Mouse (Mus musculus): ENCODE results near the gene Srbd1. TPM values are rescaled to one million over a fixed set of nuclear protein-coding genes. Genes with fewer than 3 reads are reported as not detected.
A peak's percentile ranks its signal among the peaks of the same experiment; 100 is the strongest.

Gene Srbd1
- polyA plus RNA-seq, 1 experiment: 6.1 TPM

- Histone ChIP-seq H3ac (ENCODE audit: control insufficient read depth, insufficient read length) (no peak overlapping the region), H3K4me3 (no peak overlapping the region), H3K79me2 (ENCODE audit: control insufficient read depth, insufficient read depth) (no peaks in the 10 kb centered on the region), H3K4me2 (ENCODE audit: low read depth) (no peak overlapping the region), H3K36me3 (ENCODE audit: control insufficient read depth, insufficient read depth) (no peaks in the 10 kb centered on the region), H3K27me3 (ENCODE audit: control insufficient read depth, insufficient read depth, insufficient read length) (no peaks in the 10 kb centered on the region)
- TF ChIP-seq MAX (IDR thresholded peaks at IDR 0.05; ENCODE audit: low read depth) (no peak), POLR2A (IDR thresholded peaks at IDR 0.05; ENCODE audit: insufficient read length, low read depth) (no peak), TCF3 (IDR thresholded peaks at IDR 0.05; ENCODE audit: insufficient read length, low read depth) (no peak), TCF12 (IDR thresholded peaks at IDR 0.05; ENCODE audit: insufficient read depth, poor library complexity, severe bottlenecking) (no peak), USF1 (IDR thresholded peaks at IDR 0.05; ENCODE audit: low read depth) (no peak), REST (IDR thresholded peaks at IDR 0.05; ENCODE audit: insufficient read depth, insufficient read length) (no peak), MYOG (IDR thresholded peaks at IDR 0.05; ENCODE audit: control insufficient read depth in 1 of 3, insufficient read depth in 1 of 3, insufficient read length in 2 of 3, low read depth in 2 of 3) (no peak), SRF (IDR thresholded peaks at IDR 0.05; ENCODE audit: control insufficient read depth, insufficient read length, low read depth) (no peak)
These were observed 4.8 kb upstream of the Srbd1 start for GRCm38 (mm10) chr17:86149726-86150125.

- H3ac ChIP-seq (ENCODE audit: control insufficient read depth, insufficient read length): peak overlapping the region; percentile 37
- H3K4me3 ChIP-seq: peak overlapping the region; percentile 83
- peak overlapping the region; percentile 86 for H3K4me2 ChIP-seq (ENCODE audit: low read depth)
- TF ChIP-seq USF1 (IDR thresholded peaks at IDR 0.05; ENCODE audit: low read depth): no peak
- TF ChIP-seq POLR2A (IDR thresholded peaks at IDR 0.05; ENCODE audit: insufficient read length, low read depth): no peak
- TF ChIP-seq MYOD1 (IDR thresholded peaks at IDR 0.05; ENCODE audit: control insufficient read depth in 1 of 3, insufficient read length in 2 of 3, low read depth in 2 of 3): no peak
- no peak for TF ChIP-seq POLR2AphosphoS2 (IDR thresholded peaks at IDR 0.05; ENCODE audit: insufficient read length, low read depth)
- TF ChIP-seq TCF3 (IDR thresholded peaks at IDR 0.05; ENCODE audit: insufficient read length, low read depth): no peak
- TF ChIP-seq E2F4 (IDR thresholded peaks at IDR 0.05; ENCODE audit: insufficient read depth): no peak
- TF ChIP-seq REST (IDR thresholded peaks at IDR 0.05; ENCODE audit: insufficient read depth, insufficient read length): no peak
- no peak for TF ChIP-seq SRF (IDR thresholded peaks at IDR 0.05; ENCODE audit: control insufficient read depth, insufficient read length, low read depth)
- no peak for TF ChIP-seq CEBPB (IDR thresholded peaks at IDR 0.05; ENCODE audit: insufficient read depth, poor library complexity, severe bottlenecking)
- no peak for TF ChIP-seq TCF12 (IDR thresholded peaks at IDR 0.05; ENCODE audit: insufficient read depth, poor library complexity, severe bottlenecking)
- TF ChIP-seq MAX (IDR thresholded peaks at IDR 0.05; ENCODE audit: low read depth): no peak
- no peak for TF ChIP-seq MYOG (IDR thresholded peaks at IDR 0.05; ENCODE audit: control insufficient read depth in 1 of 3, insufficient read depth in 1 of 3, insufficient read length in 2 of 3, low read depth in 2 of 3)
- peaks cover 12% of the 10 kb centered on the region for H3K36me3 ChIP-seq (ENCODE audit: control insufficient read depth, insufficient read depth)
- H3K79me2 ChIP-seq (ENCODE audit: control insufficient read depth, insufficient read depth): peaks cover 20% of the 10 kb centered on the region
- H3K27me3 ChIP-seq (ENCODE audit: control insufficient read depth, insufficient read depth, insufficient read length): no peaks in the 10 kb centered on the region
These were observed 367 bp downstream of the Srbd1 start for GRCm38 (mm10) chr17:86144537-86145078.

- H3K79me2 ChIP-seq (ENCODE audit: control insufficient read depth, insufficient read depth): no peaks in the 10 kb centered on the region
- H3K36me3 ChIP-seq (ENCODE audit: control insufficient read depth, insufficient read depth): peaks cover 17% of the 10 kb centered on the region
- H3K4me2 ChIP-seq (ENCODE audit: low read depth): no peak overlapping the region
- no peak overlapping the region for H3ac ChIP-seq (ENCODE audit: control insufficient read depth, insufficient read length)
- H3K27me3 ChIP-seq (ENCODE audit: control insufficient read depth, insufficient read depth, insufficient read length): no peaks in the 10 kb centered on the region
- TF ChIP-seq CEBPB (IDR thresholded peaks at IDR 0.05; ENCODE audit: insufficient read depth, poor library complexity, severe bottlenecking) (no peak), E2F4 (IDR thresholded peaks at IDR 0.05; ENCODE audit: insufficient read depth) (no peak), MAX (IDR thresholded peaks at IDR 0.05; ENCODE audit: low read depth) (no peak), USF1 (IDR thresholded peaks at IDR 0.05; ENCODE audit: low read depth) (no peak), REST (IDR thresholded peaks at IDR 0.05; ENCODE audit: insufficient read depth, insufficient read length) (no peak), TCF12 (IDR thresholded peaks at IDR 0.05; ENCODE audit: insufficient read depth, poor library complexity, severe bottlenecking) (no peak), TCF3 (IDR thresholded peaks at IDR 0.05; ENCODE audit: insufficient read length, low read depth) (no peak)
- H3K4me3 ChIP-seq: no peak overlapping the region
These were observed 9.1 kb downstream of the Srbd1 start for GRCm38 (mm10) chr17:86135835-86136234.

- Histone ChIP-seq H3ac (ENCODE audit: control insufficient read depth, insufficient read length) (no peak overlapping the region), H3K4me2 (ENCODE audit: low read depth) (no peak overlapping the region), H3K36me3 (ENCODE audit: control insufficient read depth, insufficient read depth) (peaks cover 16% of the 10 kb centered on the region), H3K27me3 (ENCODE audit: control insufficient read depth, insufficient read depth, insufficient read length) (no peaks in the 10 kb centered on the region), H3K79me2 (ENCODE audit: control insufficient read depth, insufficient read depth) (no peaks in the 10 kb centered on the region), H3K4me3 (no peak overlapping the region)
- TF ChIP-seq POLR2A (IDR thresholded peaks at IDR 0.05; ENCODE audit: insufficient read length, low read depth) (no peak), POLR2AphosphoS2 (IDR thresholded peaks at IDR 0.05; ENCODE audit: insufficient read length, low read depth) (no peak), USF1 (IDR thresholded peaks at IDR 0.05; ENCODE audit: low read depth) (no peak), MYOG (IDR thresholded peaks at IDR 0.05; ENCODE audit: control insufficient read depth in 1 of 3, insufficient read depth in 1 of 3, insufficient read length in 2 of 3, low read depth in 2 of 3) (no peak), MYOD1 (IDR thresholded peaks at IDR 0.05; ENCODE audit: control insufficient read depth in 1 of 3, insufficient read length in 2 of 3, low read depth in 2 of 3) (no peak), TCF12 (IDR thresholded peaks at IDR 0.05; ENCODE audit: insufficient read depth, poor library complexity, severe bottlenecking) (no peak), E2F4 (IDR thresholded peaks at IDR 0.05; ENCODE audit: insufficient read depth) (no peak)
These were observed 10.5 kb downstream of the Srbd1 start for GRCm38 (mm10) chr17:86134461-86134860.

- Histone ChIP-seq H3K27me3 (ENCODE audit: control insufficient read depth, insufficient read depth, insufficient read length) (no peaks in the 10 kb centered on the region), H3K79me2 (ENCODE audit: control insufficient read depth, insufficient read depth) (no peaks in the 10 kb centered on the region), H3K36me3 (ENCODE audit: control insufficient read depth, insufficient read depth) (peaks cover 6% of the 10 kb centered on the region), H3K4me3 (no peak overlapping the region), H3ac (ENCODE audit: control insufficient read depth, insufficient read length) (no peak overlapping the region), H3K4me2 (ENCODE audit: low read depth) (no peak overlapping the region)
- TF ChIP-seq USF1 (IDR thresholded peaks at IDR 0.05; ENCODE audit: low read depth) (no peak), POLR2A (IDR thresholded peaks at IDR 0.05; ENCODE audit: insufficient read length, low read depth) (no peak), TCF3 (IDR thresholded peaks at IDR 0.05; ENCODE audit: insufficient read length, low read depth) (no peak), POLR2AphosphoS2 (IDR thresholded peaks at IDR 0.05; ENCODE audit: insufficient read length, low read depth) (no peak), E2F4 (IDR thresholded peaks at IDR 0.05; ENCODE audit: insufficient read depth) (no peak), TCF12 (IDR thresholded peaks at IDR 0.05; ENCODE audit: insufficient read depth, poor library complexity, severe bottlenecking) (no peak), MAX (IDR thresholded peaks at IDR 0.05; ENCODE audit: low read depth) (no peak), MYOG (IDR thresholded peaks at IDR 0.05; ENCODE audit: control insufficient read depth in 1 of 3, insufficient read depth in 1 of 3, insufficient read length in 2 of 3, low read depth in 2 of 3) (no peak), MYOD1 (IDR thresholded peaks at IDR 0.05; ENCODE audit: control insufficient read depth in 1 of 3, insufficient read length in 2 of 3, low read depth in 2 of 3) (no peak), REST (IDR thresholded peaks at IDR 0.05; ENCODE audit: insufficient read depth, insufficient read length) (no peak), CEBPB (IDR thresholded peaks at IDR 0.05; ENCODE audit: insufficient read depth, poor library complexity, severe bottlenecking) (no peak), SRF (IDR thresholded peaks at IDR 0.05; ENCODE audit: control insufficient read depth, insufficient read length, low read depth) (no peak)
These were observed 12.4 kb downstream of the Srbd1 start for GRCm38 (mm10) chr17:86132534-86132933.
